Mouse (Mus musculus) cortical plate, adult 2 months (tissue): Measurements from ENCODE around the gene Tmem26.

Source experiments
- CTCF ChIP-seq: fragments of 200-500 bp; IDR thresholded peaks from 2 replicates; pipeline ENCODE4 v1.5.1; 2011; ENCODE audit warnings: mild to moderate bottlenecking, control low read depth, low read length; ENCODE audit not compliant: insufficient read depth; ENCODE audit errors: extremely low read depth
- POLR2A ChIP-seq: fragments of 200-500 bp; IDR thresholded peaks from 2 replicates; pipeline ENCODE4 v1.6.1; 2011; ENCODE audit warnings: mild to moderate bottlenecking, low read length, control low read depth; ENCODE audit not compliant: insufficient read depth; ENCODE audit errors: extremely low read depth

DNA sequence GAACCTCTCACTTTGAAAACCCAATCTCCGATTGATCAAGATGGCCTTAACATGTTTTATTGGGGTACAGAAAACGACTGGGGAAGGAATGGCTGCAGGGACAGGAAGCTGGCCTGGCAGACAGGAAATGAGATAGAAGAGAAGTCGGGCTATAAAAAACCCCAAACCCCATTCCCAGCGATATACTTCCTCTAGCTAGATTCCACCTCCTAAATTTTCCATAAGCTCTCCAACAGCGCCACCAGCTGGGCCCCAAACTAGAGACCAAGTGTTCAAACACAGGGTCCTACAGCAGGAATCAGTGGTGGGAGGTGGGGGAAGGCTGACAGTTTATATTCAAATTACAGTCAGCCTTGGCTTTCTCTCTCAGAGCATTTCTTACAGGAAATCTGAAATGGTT lies 35.8 kb downstream of the Tmem26 start:
- peak; percentile 27; the same call in 1 of the 2 replicates for TF ChIP-seq CTCF
- TF ChIP-seq POLR2A: no peak
